Mouse (Mus musculus) heart, adult 2 months (tissue): ENCODE results near the gene Ctnna2.

Source experiments
- CTCF ChIP-seq: fragments of 200-600 bp; IDR thresholded peaks from 2 replicates; pipeline ENCODE4 v1.8.1; 2022; ENCODE audit warnings: antibody characterized with exemption, mild to moderate bottlenecking, moderate library complexity
- POLR2A ChIP-seq: fragments of 200-500 bp; IDR thresholded peaks from 2 replicates; pipeline ENCODE4 v1.6.1; 2011; ENCODE audit warnings: mild to moderate bottlenecking, low read depth, low read length, control low read depth; ENCODE audit not compliant: insufficient read depth

DNA sequence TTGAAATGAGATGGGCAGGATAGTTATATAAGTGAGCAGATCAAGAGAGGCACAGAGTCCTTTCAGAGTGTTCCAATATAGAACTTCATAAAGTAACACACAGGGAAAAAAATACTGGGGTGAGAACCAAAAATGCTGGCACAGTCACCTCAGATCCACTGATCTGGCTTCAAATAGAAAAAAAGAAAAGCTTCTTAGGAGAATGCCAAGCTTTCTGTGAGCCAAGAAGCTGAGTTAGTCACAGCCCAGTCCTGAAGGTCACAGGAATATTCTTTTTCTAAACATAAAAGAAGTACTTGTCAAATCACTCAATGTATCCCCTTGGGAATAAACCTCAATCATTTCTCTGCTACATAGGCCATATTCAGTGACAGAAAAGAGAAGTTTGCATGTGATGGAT lies 130.7 kb downstream of the Ctnna2 start:
- TF ChIP-seq POLR2A = no peak
- no peak for TF ChIP-seq CTCF
